Mouse (Mus musculus) heart, embryonic 15.5 days (tissue): ENCODE results near the gene Kif16b. TPM values are rescaled to one million over a fixed set of nuclear protein-coding genes. Genes with fewer than 3 reads are reported as not detected.

Experiments
- ATAC-seq: fragments of 200-750 bp; cut with Nextera tagmentation; replicated peaks from 2 replicates; pipeline ENCODE4 v1.8.0; 2017; ENCODE audit warnings: low read depth, moderate TSS enrichment; ENCODE audit not compliant: insufficient number of reproducible peaks, insufficient read depth, low FRiP score
- H3K27ac ChIP-seq: fragments of 300-500 bp; sonication (generic); 2 replicates; pipeline ENCODE4 v1.5.1; 2015; ENCODE audit warnings: mild to moderate bottlenecking, inconsistent platforms
- H3K27me3 ChIP-seq: fragments of 300-500 bp; sonication (generic); 2 replicates; pipeline ENCODE4 v1.6.1; 2015; ENCODE audit warnings: inconsistent platforms
- H3K36me3 ChIP-seq: fragments of 300-500 bp; sonication (generic); 2 replicates; pipeline ENCODE4 v1.6.1; 2015; ENCODE audit warnings: mild to moderate bottlenecking, inconsistent platforms
- H3K4me1 ChIP-seq: fragments of 300-500 bp; sonication (generic); replicated peaks from 2 replicates; pipeline ENCODE4 v1.6.1; 2015; ENCODE audit warnings: inconsistent platforms
- H3K4me2 ChIP-seq: fragments of 300-500 bp; sonication (generic); 2 replicates; pipeline ENCODE4 v1.6.1; 2015; ENCODE audit warnings: inconsistent platforms, mild to moderate bottlenecking, moderate library complexity
- H3K4me3 ChIP-seq: fragments of 300-500 bp; sonication (generic); 2 replicates; pipeline ENCODE4 v1.5.1; 2015; ENCODE audit warnings: mild to moderate bottlenecking, inconsistent platforms
- H3K9ac ChIP-seq: fragments of 300-500 bp; sonication (generic); 2 replicates; pipeline ENCODE4 v1.6.1; 2015; ENCODE audit warnings: mild to moderate bottlenecking, inconsistent platforms
- H3K9me3 ChIP-seq: fragments of 300-500 bp; sonication (generic); replicated peaks from 2 replicates; pipeline ENCODE4 v1.6.1; 2016; ENCODE audit warnings: inconsistent platforms
- WGBS: fragments of 180-500 bp; shearing (Covaris S2); methylation state at CpG from one replicate; pipeline ENCODE4 v1.1.7; 2015; ENCODE audit warnings: mixed read lengths; 5-methylcytosine and 5-hydroxymethylcytosine counted together
- polyA plus RNA-seq: library from polyadenylated mRNA; unstranded; fragments of >200 nt; fragmentation: Nextera tagmentation; extraction: Ambion mirVana; gene quantifications from 2 replicates; pipeline ENCODE4 v1.2.1, GENCODE M21; 2015

Kif16b gene
- polyA plus RNA-seq, 1 experiment from 2014 or later: 10.2 TPM

- Histone ChIP-seq H3K9ac (no peak overlapping the region), H3K27me3 (peaks cover 62% of the 10 kb centered on the region), H3K4me2 (no peak overlapping the region), H3K4me3 (no peak overlapping the region), H3K27ac (no peak overlapping the region), H3K4me1 (no peaks in the 10 kb centered on the region), H3K9me3 (no peaks in the 10 kb centered on the region), H3K36me3 (no peaks in the 10 kb centered on the region)
- ATAC-seq: no peak
- 81% methylated on average over 7 of the region's 7 CpGs for WGBS
Observed at GRCm38 (mm10) chr2:142635606-142636304, 265.6 kb downstream of the Kif16b start.

- Histone ChIP-seq H3K27ac (no peak overlapping the region), H3K9me3 (no peaks in the 10 kb centered on the region), H3K9ac (no peak overlapping the region), H3K36me3 (no peaks in the 10 kb centered on the region), H3K27me3 (peaks cover 46% of the 10 kb centered on the region), H3K4me3 (no peak overlapping the region), H3K4me2 (no peak overlapping the region), H3K4me1 (no peaks in the 10 kb centered on the region)
- no peak for ATAC-seq
- WGBS: 84% methylated on average over 6 of the region's 6 CpGs
Observed at GRCm38 (mm10) chr2:142633996-142634559, 267.3 kb downstream of the Kif16b start.

GRCm38 (mm10) chr2:142629523-142630312 lies 271.6 kb downstream of the Kif16b start:
- Histone ChIP-seq H3K4me2 (no peak overlapping the region), H3K9me3 (no peaks in the 10 kb centered on the region), H3K4me1 (no peaks in the 10 kb centered on the region), H3K9ac (no peak overlapping the region), H3K4me3 (no peak overlapping the region), H3K27me3 (peaks cover 18% of the 10 kb centered on the region), H3K36me3 (no peaks in the 10 kb centered on the region), H3K27ac (no peak overlapping the region)
- WGBS: 59% methylated on average over 2 of the region's 2 CpGs
- no peak for ATAC-seq

GRCm38 (mm10) chr2:142625756-142626155 lies 275.6 kb downstream of the Kif16b start:
- Histone ChIP-seq H3K4me1 (no peaks in the 10 kb centered on the region), H3K27me3 (no peaks in the 10 kb centered on the region), H3K9me3 (no peaks in the 10 kb centered on the region), H3K36me3 (no peaks in the 10 kb centered on the region), H3K27ac (no peak overlapping the region), H3K4me3 (no peak overlapping the region), H3K4me2 (no peak overlapping the region), H3K9ac (no peak overlapping the region)
- 89% methylated on average over 4 of the region's 4 CpGs for WGBS
- no peak for ATAC-seq

- Histone ChIP-seq H3K9ac (no peak overlapping the region), H3K9me3 (no peaks in the 10 kb centered on the region), H3K4me2 (no peak overlapping the region), H3K4me1 (no peaks in the 10 kb centered on the region), H3K27me3 (no peaks in the 10 kb centered on the region), H3K4me3 (no peak overlapping the region), H3K36me3 (no peaks in the 10 kb centered on the region), H3K27ac (no peak overlapping the region)
- ATAC-seq: no peak
- 67% methylated on average over 3 of the region's 3 CpGs for WGBS
Observed at GRCm38 (mm10) chr2:142625101-142625500, 276.2 kb downstream of the Kif16b start.

GRCm38 (mm10) chr2:142624254-142624653 lies 277.1 kb downstream of the Kif16b start:
- 94% methylated on average over 2 of the region's 2 CpGs for WGBS

GRCm38 (mm10) chr2:142621152-142621551 lies 280.2 kb downstream of the Kif16b start:
- Histone ChIP-seq H3K27me3 (no peaks in the 10 kb centered on the region), H3K4me1 (no peaks in the 10 kb centered on the region), H3K27ac (no peak overlapping the region), H3K36me3 (peaks cover 3% of the 10 kb centered on the region; the same call in 1 of the 2 replicates), H3K9me3 (no peaks in the 10 kb centered on the region), H3K4me2 (no peak overlapping the region), H3K4me3 (no peak overlapping the region), H3K9ac (no peak overlapping the region)
- no peak for ATAC-seq
- WGBS: 84% methylated on average over 4 of the region's 4 CpGs

More at GRCm38 (mm10) chr2:142624254-142624653, 277.1 kb downstream of the Kif16b start:
- Histone ChIP-seq H3K4me2 (no peak overlapping the region), H3K27ac (no peak overlapping the region), H3K36me3 (peaks cover 2% of the 10 kb centered on the region; the same call in 1 of the 2 replicates), H3K27me3 (no peaks in the 10 kb centered on the region), H3K4me3 (no peak overlapping the region), H3K9ac (no peak overlapping the region), H3K9me3 (no peaks in the 10 kb centered on the region), H3K4me1 (no peaks in the 10 kb centered on the region)
- ATAC-seq: no peak

GRCm38 (mm10) chr2:142619926-142620325 lies 281.4 kb downstream of the Kif16b start:
- peaks cover 3% of the 10 kb centered on the region; the same call in 1 of the 2 replicates for H3K36me3 ChIP-seq
- H3K27me3 ChIP-seq: no peaks in the 10 kb centered on the region
- no peak for ATAC-seq

GRCm38 (mm10) chr2:142614535-142614934 lies 286.8 kb downstream of the Kif16b start:
- Histone ChIP-seq H3K4me2 (no peak overlapping the region), H3K27me3 (no peaks in the 10 kb centered on the region), H3K4me1 (no peaks in the 10 kb centered on the region), H3K4me3 (no peak overlapping the region), H3K9ac (no peak overlapping the region), H3K36me3 (peaks cover 3% of the 10 kb centered on the region; the same call in 1 of the 2 replicates), H3K9me3 (no peaks in the 10 kb centered on the region), H3K27ac (no peak overlapping the region)
- WGBS: 65% methylated on average over 5 of the region's 5 CpGs
- ATAC-seq: no peak

More at GRCm38 (mm10) chr2:142619926-142620325, 281.4 kb downstream of the Kif16b start:
- Histone ChIP-seq H3K4me1 (no peaks in the 10 kb centered on the region), H3K27ac (no peak overlapping the region), H3K4me2 (no peak overlapping the region), H3K9me3 (no peaks in the 10 kb centered on the region), H3K4me3 (no peak overlapping the region), H3K9ac (no peak overlapping the region)

GRCm38 (mm10) chr2:142612359-142612953 lies 288.9 kb downstream of the Kif16b start:
- no peak overlapping the region for H3K27ac ChIP-seq
- WGBS: 84% methylated on average over 5 of the region's 5 CpGs
- no peaks in the 10 kb centered on the region for H3K4me1 ChIP-seq
- no peak overlapping the region for H3K9ac ChIP-seq
- no peak overlapping the region for H3K4me2 ChIP-seq
- H3K4me3 ChIP-seq: no peak overlapping the region
- no peaks in the 10 kb centered on the region for H3K27me3 ChIP-seq
- H3K36me3 ChIP-seq: no peaks in the 10 kb centered on the region
- no peaks in the 10 kb centered on the region for H3K9me3 ChIP-seq
- no peak for ATAC-seq

GRCm38 (mm10) chr2:142611113-142611512 lies 290.2 kb downstream of the Kif16b start:
- no peaks in the 10 kb centered on the region for H3K9me3 ChIP-seq
- H3K27ac ChIP-seq: no peak overlapping the region
- H3K36me3 ChIP-seq: no peaks in the 10 kb centered on the region
- H3K4me3 ChIP-seq: no peak overlapping the region
- H3K4me1 ChIP-seq: no peaks in the 10 kb centered on the region
- WGBS: 79% methylated on average over 6 of the region's 6 CpGs
- no peak overlapping the region for H3K4me2 ChIP-seq
- H3K9ac ChIP-seq: no peak overlapping the region
- no peak for ATAC-seq
- no peaks in the 10 kb centered on the region for H3K27me3 ChIP-seq
